Mouse (Mus musculus): Measurements from ENCODE around the gene Slc28a3.

DNA sequence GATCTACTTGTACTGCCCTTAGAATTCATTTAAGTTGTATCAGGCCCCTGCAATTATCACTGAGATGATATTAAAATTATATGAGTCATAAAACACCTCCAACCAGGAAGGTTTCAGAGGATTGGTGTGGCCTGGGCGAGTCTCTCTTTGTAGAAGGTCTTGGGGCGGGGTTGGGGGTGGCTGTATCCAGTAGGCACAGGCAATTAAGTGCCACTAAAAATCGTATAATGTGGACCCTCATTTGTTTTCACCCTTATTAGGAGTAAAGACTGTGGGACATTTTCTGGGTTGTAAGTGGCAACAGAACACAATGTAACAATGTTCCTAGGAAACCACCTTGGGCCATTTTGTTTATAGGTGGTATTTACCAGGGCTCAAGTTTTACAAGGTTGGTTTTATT lies 46.2 kb upstream of the Slc28a3 start:
- TF ChIP-seq CTCF (IDR thresholded peaks at IDR 0.05; ENCODE audit: borderline replicate concordance, extremely low read depth, insufficient read depth, insufficient read length): no peak
- no peak for TF ChIP-seq POLR2A (IDR thresholded peaks at IDR 0.05; ENCODE audit: borderline replicate concordance, extremely low read depth, insufficient read depth, insufficient read length, poor library complexity, severe bottlenecking)
